Mouse (Mus musculus): ENCODE data around the gene Kncn. TPM values are rescaled to one million over a fixed set of nuclear protein-coding genes. Genes with fewer than 3 reads are reported as not detected.

Gene Kncn
- polyA plus RNA-seq, 1 experiment from 2014 or later = not detected

- no peaks in the 10 kb centered on the region for H3K4me1 ChIP-seq (ENCODE audit: insufficient read depth)
- DNase-seq (no peak), ATAC-seq (no peak)
- no peak overlapping the region for H3K4me2 ChIP-seq (ENCODE audit: low read depth, low read length)
- 77% methylated on average over 10 of the region's 10 CpGs for WGBS (ENCODE audit: insufficient replicate concordance)
- H3K36me3 ChIP-seq (replicated peaks; ENCODE audit: insufficient read depth, low read length) = peaks cover 84% of the 10 kb centered on the region
- H3K27me3 ChIP-seq (ENCODE audit: insufficient read depth, low read length) = no peaks in the 10 kb centered on the region
- no peak overlapping the region for H3K27ac ChIP-seq (ENCODE audit: low read depth)
- no peaks in the 10 kb centered on the region for H3K9me3 ChIP-seq (ENCODE audit: low read length)
- TF ChIP-seq EP300 (IDR thresholded peaks at IDR 0.05; ENCODE audit: low read depth) (no peak), CTCF (IDR thresholded peaks at IDR 0.05; ENCODE audit: low read depth) (no peak)
- H3K9ac ChIP-seq (replicated peaks) = no peak overlapping the region
- no peak overlapping the region for H3K4me3 ChIP-seq (ENCODE audit: low read depth, low read length)
Measured at GRCm38 (mm10) chr4:115863880-115864279, 20.3 kb upstream of the Kncn start.

GRCm38 (mm10) chr4:115869512-115870210 lies 14.5 kb upstream of the Kncn start:
- Histone ChIP-seq H3K27ac (ENCODE audit: low read depth) (no peak overlapping the region), H3K9me3 (ENCODE audit: low read length) (no peaks in the 10 kb centered on the region), H3K4me2 (ENCODE audit: low read depth, low read length) (no peak overlapping the region), H3K4me3 (ENCODE audit: low read depth, low read length) (no peak overlapping the region), H3K4me1 (ENCODE audit: insufficient read depth) (no peaks in the 10 kb centered on the region), H3K27me3 (ENCODE audit: insufficient read depth, low read length) (no peaks in the 10 kb centered on the region), H3K9ac (replicated peaks) (no peak overlapping the region), H3K36me3 (replicated peaks; ENCODE audit: insufficient read depth, low read length) (peaks cover 84% of the 10 kb centered on the region)
- TF ChIP-seq CTCF (IDR thresholded peaks at IDR 0.05; ENCODE audit: low read depth) = no peak
- TF ChIP-seq EP300 (IDR thresholded peaks at IDR 0.05; ENCODE audit: low read depth) = no peak
- WGBS (ENCODE audit: insufficient replicate concordance) = 78% methylated on average over 16 of the region's 16 CpGs
- no peak for DNase-seq
- no peak for ATAC-seq

GRCm38 (mm10) chr4:115873231-115873630 lies 11.0 kb upstream of the Kncn start:
- Histone ChIP-seq H3K27me3 (ENCODE audit: insufficient read depth, low read length) (no peaks in the 10 kb centered on the region), H3K27ac (ENCODE audit: low read depth) (no peak overlapping the region), H3K9me3 (ENCODE audit: low read length) (no peaks in the 10 kb centered on the region), H3K9ac (replicated peaks) (no peak overlapping the region), H3K4me3 (ENCODE audit: low read depth, low read length) (no peak overlapping the region), H3K4me1 (ENCODE audit: insufficient read depth) (no peaks in the 10 kb centered on the region), H3K36me3 (replicated peaks; ENCODE audit: insufficient read depth, low read length) (peaks cover 90% of the 10 kb centered on the region), H3K4me2 (ENCODE audit: low read depth, low read length) (no peak overlapping the region)
- WGBS (ENCODE audit: insufficient replicate concordance) = 91% methylated on average over 3 of the region's 3 CpGs
- no peak for ATAC-seq
- no peak for TF ChIP-seq CTCF (IDR thresholded peaks at IDR 0.05; ENCODE audit: low read depth)
- TF ChIP-seq EP300 (IDR thresholded peaks at IDR 0.05; ENCODE audit: low read depth) = no peak
- DNase-seq = no peak

- Histone ChIP-seq H3K4me1 (ENCODE audit: insufficient read depth) (no peaks in the 10 kb centered on the region), H3K9ac (replicated peaks) (no peak overlapping the region), H3K27me3 (ENCODE audit: insufficient read depth, low read length) (no peaks in the 10 kb centered on the region), H3K4me2 (ENCODE audit: low read depth, low read length) (no peak overlapping the region), H3K27ac (ENCODE audit: low read depth) (no peak overlapping the region), H3K4me3 (ENCODE audit: low read depth, low read length) (no peak overlapping the region), H3K9me3 (ENCODE audit: low read length) (no peaks in the 10 kb centered on the region), H3K36me3 (replicated peaks; ENCODE audit: insufficient read depth, low read length) (peaks cover 43% of the 10 kb centered on the region)
- ATAC-seq (no peak), DNase-seq (no peak)
- WGBS (ENCODE audit: insufficient replicate concordance) = 38% methylated on average over 11 of the region's 11 CpGs
- TF ChIP-seq EP300 (IDR thresholded peaks at IDR 0.05; ENCODE audit: low read depth) (no peak), CTCF (IDR thresholded peaks at IDR 0.05; ENCODE audit: low read depth) (no peak)
Measured at GRCm38 (mm10) chr4:115878216-115878678, 6.0 kb upstream of the Kncn start.

- WGBS (ENCODE audit: insufficient replicate concordance) = 70% methylated on average over 9 of the region's 9 CpGs
- Histone ChIP-seq H3K9ac (replicated peaks) (no peak overlapping the region), H3K36me3 (replicated peaks; ENCODE audit: insufficient read depth, low read length) (peaks cover 37% of the 10 kb centered on the region), H3K27ac (ENCODE audit: low read depth) (no peak overlapping the region), H3K9me3 (ENCODE audit: low read length) (no peaks in the 10 kb centered on the region), H3K4me1 (ENCODE audit: insufficient read depth) (no peaks in the 10 kb centered on the region), H3K27me3 (ENCODE audit: insufficient read depth, low read length) (no peaks in the 10 kb centered on the region), H3K4me2 (ENCODE audit: low read depth, low read length) (no peak overlapping the region), H3K4me3 (ENCODE audit: low read depth, low read length) (no peak overlapping the region)
- ATAC-seq (no peak), DNase-seq (no peak)
- TF ChIP-seq CTCF (IDR thresholded peaks at IDR 0.05; ENCODE audit: low read depth) (no peak), EP300 (IDR thresholded peaks at IDR 0.05; ENCODE audit: low read depth) (no peak)
Measured at GRCm38 (mm10) chr4:115878828-115879227, 5.4 kb upstream of the Kncn start.

- 21% methylated on average over 1 of the region's 1 CpGs for WGBS (ENCODE audit: insufficient replicate concordance)
- Histone ChIP-seq H3K9me3 (ENCODE audit: low read length) (no peaks in the 10 kb centered on the region), H3K4me1 (ENCODE audit: insufficient read depth) (no peaks in the 10 kb centered on the region), H3K4me2 (ENCODE audit: low read depth, low read length) (no peak overlapping the region), H3K9ac (replicated peaks) (no peak overlapping the region), H3K36me3 (replicated peaks; ENCODE audit: insufficient read depth, low read length) (peaks cover 14% of the 10 kb centered on the region), H3K27me3 (ENCODE audit: insufficient read depth, low read length) (no peaks in the 10 kb centered on the region), H3K4me3 (ENCODE audit: low read depth, low read length) (no peak overlapping the region), H3K27ac (ENCODE audit: low read depth) (no peak overlapping the region)
- DNase-seq (no peak), ATAC-seq (no peak)
- no peak for TF ChIP-seq EP300 (IDR thresholded peaks at IDR 0.05; ENCODE audit: low read depth)
- no peak for TF ChIP-seq CTCF (IDR thresholded peaks at IDR 0.05; ENCODE audit: low read depth)
Measured at GRCm38 (mm10) chr4:115881183-115881582, 3.0 kb upstream of the Kncn start.

Measured in liver, postnatal 0 days (tissue).